Mouse (Mus musculus) midbrain, embryonic 14.5 days (tissue): ENCODE results near the gene Gm5916. TPM values are rescaled to one million over a fixed set of nuclear protein-coding genes. Genes with fewer than 3 reads are reported as not detected.

Experiments
- ATAC-seq: fragments of 200-750 bp; cut with Nextera tagmentation; 2 replicates; pipeline ENCODE4 v1.8.0; 2017; ENCODE audit warnings: moderate number of reproducible peaks, moderate library complexity; ENCODE audit not compliant: low FRiP score, low TSS enrichment
- DNase-seq: peaks from one replicate; pipeline ENCODE4 v3.0.0-alpha.2; 2015
- H3K27ac ChIP-seq: fragments of 300-500 bp; sonication (generic); replicated peaks from 2 replicates; pipeline ENCODE4 v1.5.1; 2014; ENCODE audit warnings: mild to moderate bottlenecking, low read depth, low read length, moderate library complexity
- H3K27me3 ChIP-seq: fragments of 300-500 bp; sonication (generic); 2 replicates; pipeline ENCODE4 v1.6.1; 2014; ENCODE audit warnings: low read length, control low read depth, mixed read lengths; ENCODE audit not compliant: control insufficient read depth, insufficient read depth
- H3K36me3 ChIP-seq: fragments of 300-500 bp; sonication (generic); 2 replicates; pipeline ENCODE4 v1.6.1; 2014; ENCODE audit warnings: low read length, control low read depth; ENCODE audit not compliant: control insufficient read depth, insufficient read depth
- H3K4me1 ChIP-seq: fragments of 300-500 bp; sonication (generic); 2 replicates; pipeline ENCODE4 v1.6.1; 2014; ENCODE audit warnings: mild to moderate bottlenecking, antibody characterized with exemption, low read length, control low read depth; ENCODE audit not compliant: control insufficient read depth, insufficient read depth
- H3K4me2 ChIP-seq: fragments of 300-500 bp; sonication (generic); 2 replicates; pipeline ENCODE4 v1.6.1; 2014; ENCODE audit warnings: mild to moderate bottlenecking, low read length, moderate library complexity
- H3K4me3 ChIP-seq: fragments of 300-500 bp; sonication (generic); replicated peaks from 2 replicates; pipeline ENCODE4 v1.5.1; 2014; ENCODE audit warnings: low read depth, low read length
- H3K9ac ChIP-seq: fragments of 300-500 bp; sonication (generic); replicated peaks from 2 replicates; pipeline ENCODE4 v1.6.1; 2014; ENCODE audit warnings: mild to moderate bottlenecking, low read length, moderate library complexity
- H3K9me3 ChIP-seq: fragments of 300-500 bp; sonication (generic); 2 replicates; pipeline ENCODE4 v1.6.1; 2016; ENCODE audit warnings: low read length, control low read depth, mixed read lengths; ENCODE audit not compliant: control insufficient read depth
- WGBS: fragments of 180-500 bp; shearing (Covaris S2); extraction: QIAGEN DNeasy Blood & Tissue Kit; methylation state at CpG from one replicate; pipeline ENCODE4 v1.1.7; 2014; 5-methylcytosine and 5-hydroxymethylcytosine counted together
- polyA plus RNA-seq: library from polyadenylated mRNA; unstranded; fragments of >200 nt; fragmentation: Nextera tagmentation; extraction: Ambion mirVana; gene quantifications from 2 replicates; pipeline ENCODE4 v1.2.1, GENCODE M21; 2014

The Gm5916 gene
- polyA plus RNA-seq: not detected in 2 replicates

- 0 out of 2 replicates have a peak, but pooled peaks cover 7% of the 10 kb centered on the region for H3K9me3 ChIP-seq
- 66% methylated on average over 1 of the region's 1 CpGs for WGBS
- H3K27ac ChIP-seq: no peak within 1 kb of the TSS
- H3K27me3 ChIP-seq: no peaks in the 10 kb centered on the region
- H3K4me2 ChIP-seq: no peak within 1 kb of the TSS
- no peak within 1 kb of the TSS for H3K9ac ChIP-seq
- no peaks in the 10 kb centered on the region for H3K4me1 ChIP-seq
- no peaks in the 10 kb centered on the region for H3K36me3 ChIP-seq
- DNase-seq: no peak
- no peak within 1 kb of the TSS for H3K4me3 ChIP-seq
- ATAC-seq: no peak
Observed at GRCm38 (mm10) chr9:36128679-36129078, at the start of gene Gm5916. TSS of gene Gm5916 (minus strand) at chr9:36128779.

Other genes with a start within 250 kb of the Gm5916 start
- not detected in 2 replicates for gene 9230113P08Rik, start 220.4 kb downstream of the Gm5916 start, polyA plus RNA-seq